Mouse (Mus musculus): ENCODE measurements around the gene Nkx2-3. TPM values are rescaled to one million over a fixed set of nuclear protein-coding genes. Genes with fewer than 3 reads are reported as not detected.

Gene Nkx2-3
- polyA plus RNA-seq (2017; shearing (Covaris generic)) = not detected

DNA sequence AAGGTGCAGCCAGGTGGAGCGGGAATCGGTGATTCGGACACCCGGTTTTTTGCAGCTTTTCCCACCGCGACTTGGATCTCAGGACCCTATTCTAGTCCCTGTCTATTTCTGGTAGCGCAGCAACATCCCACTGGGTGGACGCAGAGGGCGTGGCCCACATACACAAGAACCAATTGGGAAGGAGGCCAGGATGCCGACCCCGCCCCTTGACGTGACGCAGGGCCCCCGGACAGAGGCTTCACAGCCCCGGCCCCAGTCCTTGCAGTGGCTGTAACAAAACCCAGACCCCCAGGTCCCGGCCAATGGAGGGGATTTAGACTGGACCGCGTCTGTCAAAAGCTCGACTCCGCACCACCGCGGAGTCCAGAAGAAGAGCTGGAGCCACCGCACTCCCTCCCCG, at the start of gene Nkx2-3:
Gene Nkx2-3, plus strand, starts transcription at position 275 of the 400 bp plus-strand sequence.

Other genes starting within 250 kb of the Nkx2-3 start
- gene Hpse2, start 224.0 kb upstream of the Nkx2-3 start, polyA plus RNA-seq (2017; shearing (Covaris generic)) = not detected
- gene Cnnm1, start 171.9 kb upstream of the Nkx2-3 start, polyA plus RNA-seq (2017; shearing (Covaris generic)) = not detected
- gene Got1, start 87.7 kb upstream of the Nkx2-3 start, polyA plus RNA-seq (2017; shearing (Covaris generic)) = 398 TPM
- gene Slc25a28, start 62.6 kb downstream of the Nkx2-3 start, polyA plus RNA-seq (2017; shearing (Covaris generic)) = 45.8 TPM
- gene Entpd7, start 77.3 kb downstream of the Nkx2-3 start, polyA plus RNA-seq (2017; shearing (Covaris generic)) = 1.3 TPM
- gene Cutc, start 140.7 kb downstream of the Nkx2-3 start, polyA plus RNA-seq (2017; shearing (Covaris generic)) = 7.8 TPM
- gene Cox15, start 140.7 kb downstream of the Nkx2-3 start, polyA plus RNA-seq (2017; shearing (Covaris generic)) = 15.7 TPM
- 0.37 TPM for gene Abcc2, start 169.9 kb downstream of the Nkx2-3 start, polyA plus RNA-seq (2017; shearing (Covaris generic))